Mouse (Mus musculus) right cerebral cortex, postnatal 4 days (tissue): ENCODE results near the gene Heg1.

Source experiments
- DNase-seq: peaks from one replicate; pipeline ENCODE4 v3.0.0-alpha.2; 2022

Heg1 gene

GRCm38 (mm10) chr16:33776766-33777529 is 92.8 kb downstream of the Heg1 start:
- DNase-seq = no peak

GRCm38 (mm10) chr16:33777607-33778006 is 93.4 kb downstream of the Heg1 start:
- DNase-seq = no peak

GRCm38 (mm10) chr16:33781789-33782728 is 97.9 kb downstream of the Heg1 start:
- DNase-seq = no peak

- DNase-seq = no peak
These were observed 98.5 kb downstream of the Heg1 start for GRCm38 (mm10) chr16:33782729-33783091.

GRCm38 (mm10) chr16:33784547-33784946 is 100.4 kb downstream of the Heg1 start:
- no peak for DNase-seq

- DNase-seq = no peak
These were observed 101.0 kb downstream of the Heg1 start for GRCm38 (mm10) chr16:33785092-33785704.

GRCm38 (mm10) chr16:33786657-33787390 is 102.7 kb downstream of the Heg1 start:
- DNase-seq = no peak

- no peak for DNase-seq
These were observed 109.9 kb downstream of the Heg1 start, which contains the start of gene Muc13 for GRCm38 (mm10) chr16:33793846-33794791. TSS of gene Muc13 (plus strand) at chr16:33794037.

GRCm38 (mm10) chr16:33795106-33795505 is 110.9 kb downstream of the Heg1 start:
- DNase-seq = no peak

- no peak for DNase-seq
These were observed 111.7 kb downstream of the Heg1 start for GRCm38 (mm10) chr16:33795887-33796286.

- no peak for DNase-seq
These were observed 112.6 kb downstream of the Heg1 start for GRCm38 (mm10) chr16:33796756-33797155.

- DNase-seq = peak; percentile 73
These were observed 113.7 kb downstream of the Heg1 start for GRCm38 (mm10) chr16:33797860-33798259.

GRCm38 (mm10) chr16:33810002-33810401 is 125.8 kb downstream of the Heg1 start:
- no peak for DNase-seq

GRCm38 (mm10) chr16:33818413-33819165 is 134.4 kb downstream of the Heg1 start:
- no peak for DNase-seq

GRCm38 (mm10) chr16:33820269-33821178 is 136.4 kb downstream of the Heg1 start:
- peak; percentile 93 for DNase-seq
